Mouse (Mus musculus) C2C12 (cell line): ENCODE measurements around the gene Cmtm2a. TPM values are rescaled to one million over a fixed set of nuclear protein-coding genes. Genes with fewer than 3 reads are reported as not detected.
A peak's percentile ranks its signal among the peaks of the same experiment; 100 is the strongest.
"Not testable (repeated sequence)": the region's sequence is repeated elsewhere in the genome, so short reads cannot be mapped to it uniquely, and the experiment has no call there.

Experiments used
- H3K27me3 ChIP-seq: one replicate; pipeline ENCODE4 v1.6.1; 2011; ENCODE audit not compliant: control insufficient read depth, insufficient read depth, insufficient read length
- H3K36me3 ChIP-seq: one replicate; pipeline ENCODE4 v1.6.1; 2011; ENCODE audit not compliant: control insufficient read depth, insufficient read depth
- H3K4me3 ChIP-seq: one replicate; pipeline ENCODE4 v1.5.1; 2011; ENCODE audit warnings: mild to moderate bottlenecking, control low read depth; ENCODE audit not compliant: poor library complexity, insufficient read depth, severe bottlenecking
- H3K79me2 ChIP-seq: one replicate; pipeline ENCODE4 v1.6.1; 2011; ENCODE audit not compliant: control insufficient read depth, insufficient read depth
- H3K79me3 ChIP-seq: one replicate; pipeline ENCODE4 v1.6.1; 2011; ENCODE audit warnings: low read depth, control low read depth
- H3ac ChIP-seq: one replicate; pipeline ENCODE3; 2011; ENCODE audit warnings: low read depth; ENCODE audit not compliant: control insufficient read depth, insufficient read length
- CEBPB ChIP-seq: IDR thresholded peaks from one replicate; pipeline ENCODE4 v1.6.1; 2011; ENCODE audit warnings: low read depth, mild to moderate bottlenecking, control low read depth, moderate library complexity
- CTCF ChIP-seq: IDR thresholded peaks from one replicate; pipeline ENCODE4 v1.5.1; 2011; ENCODE audit not compliant: control insufficient read depth, insufficient read depth, insufficient read length
- FOSL1 ChIP-seq: IDR thresholded peaks from one replicate; pipeline ENCODE4 v1.8.0; 2011; ENCODE audit warnings: mild to moderate bottlenecking, low read length; ENCODE audit not compliant: poor library complexity, insufficient read depth, severe bottlenecking
- MAX ChIP-seq: IDR thresholded peaks from one replicate; pipeline ENCODE4 v1.6.1; 2011; ENCODE audit warnings: mild to moderate bottlenecking, control low read depth
- MYOD1 ChIP-seq: IDR thresholded peaks from one replicate; pipeline ENCODE4 v1.6.1; 2011; ENCODE audit warnings: low read depth; ENCODE audit not compliant: control insufficient read depth, insufficient read length
- MYOG ChIP-seq: IDR thresholded peaks from one replicate; pipeline ENCODE4 v1.6.1; 2011; ENCODE audit not compliant: control insufficient read depth, insufficient read length; ENCODE audit errors: extremely low read depth
- USF1 ChIP-seq: IDR thresholded peaks from one replicate; pipeline ENCODE4 v1.6.1; 2011; ENCODE audit warnings: low read depth, mild to moderate bottlenecking, control low read depth, moderate library complexity
- long read RNA-seq, 2 experiments: library from polyadenylated mRNA; unstranded; transcript quantifications; one replicate each; pipeline ENCODE4 v2.0.0; 2019 to 2020
- polyA plus RNA-seq: library from polyadenylated mRNA; unstranded; fragments of >200 nt; fragmentation: generic; extraction: Trizol; gene quantifications from one replicate; pipeline ENCODE4 v1.2.1, GENCODE M21; 2012; ENCODE audit warnings: missing spikeins

Gene Cmtm2a
- polyA plus RNA-seq, result not detected
- long read RNA-seq, experiment 1, result 0 reads
- long read RNA-seq, experiment 2, result 0 reads

GRCm38 (mm10) chr8:104293081-104293480 is at the start of gene Cmtm2a:
TSS of gene Cmtm2a (minus strand) at chr8:104293181.
- not testable (repeated sequence) for H3ac ChIP-seq, H3K4me3 ChIP-seq, H3K79me2 ChIP-seq, H3K27me3 ChIP-seq, H3K79me3 ChIP-seq, H3K36me3 ChIP-seq

- TF ChIP-seq MYOG, result no peak
- no peak for TF ChIP-seq USF1
- no peak for TF ChIP-seq FOSL1
- no peak for TF ChIP-seq CEBPB
- TF ChIP-seq MYOD1, result no peak
- no peak for TF ChIP-seq MAX
- TF ChIP-seq CTCF, result no peak
- no peak overlapping the region for H3ac ChIP-seq
- peaks cover 44% of the 10 kb centered on the region for H3K36me3 ChIP-seq
- H3K79me2 ChIP-seq, result peaks cover 19% of the 10 kb centered on the region
- no peaks in the 10 kb centered on the region for H3K27me3 ChIP-seq
- H3K79me3 ChIP-seq, result peaks cover 8% of the 10 kb centered on the region
- H3K4me3 ChIP-seq, result no peak overlapping the region
Measured at GRCm38 (mm10) chr8:104342426-104342825, 49.4 kb upstream of the Cmtm2a start.

GRCm38 (mm10) chr8:104341678-104342077 is 48.7 kb upstream of the Cmtm2a start:
- Histone ChIP-seq H3K79me2 (peaks cover 19% of the 10 kb centered on the region), H3K4me3 (peak overlapping the region; percentile 78), H3ac (peak overlapping the region; percentile 77), H3K79me3 (peaks cover 8% of the 10 kb centered on the region), H3K36me3 (peaks cover 37% of the 10 kb centered on the region), H3K27me3 (no peaks in the 10 kb centered on the region)
- no peak for TF ChIP-seq MAX
- no peak for TF ChIP-seq MYOG
- TF ChIP-seq CTCF, result no peak
- TF ChIP-seq USF1, result no peak
- no peak for TF ChIP-seq CEBPB
- TF ChIP-seq MYOD1, result no peak
- no peak for TF ChIP-seq FOSL1

- Histone ChIP-seq H3ac (peak overlapping the region; percentile 77), H3K27me3 (no peaks in the 10 kb centered on the region), H3K79me2 (peaks cover 19% of the 10 kb centered on the region), H3K4me3 (peak overlapping the region; percentile 78), H3K79me3 (peaks cover 8% of the 10 kb centered on the region), H3K36me3 (peaks cover 32% of the 10 kb centered on the region)
- TF ChIP-seq CEBPB, result no peak
- no peak for TF ChIP-seq MYOD1
- TF ChIP-seq FOSL1, result no peak
- peak; percentile 17 for TF ChIP-seq MAX
- no peak for TF ChIP-seq MYOG
- TF ChIP-seq USF1, result peak; percentile 89
- no peak for TF ChIP-seq CTCF
Measured at GRCm38 (mm10) chr8:104341106-104341561, 48.2 kb upstream of the Cmtm2a start.

- peak; percentile 51 for TF ChIP-seq CTCF
- TF ChIP-seq USF1, result no peak
- TF ChIP-seq FOSL1, result no peak
- no peak for TF ChIP-seq CEBPB
- no peak for TF ChIP-seq MAX
- TF ChIP-seq MYOG, result no peak
- TF ChIP-seq MYOD1, result no peak
- H3K79me3 ChIP-seq, result peaks cover 8% of the 10 kb centered on the region
- H3K79me2 ChIP-seq, result peaks cover 19% of the 10 kb centered on the region
- no peaks in the 10 kb centered on the region for H3K27me3 ChIP-seq
- H3K4me3 ChIP-seq, result peak overlapping the region; percentile 78
- H3K36me3 ChIP-seq, result peaks cover 26% of the 10 kb centered on the region
- peak overlapping the region; percentile 77 for H3ac ChIP-seq
Measured at GRCm38 (mm10) chr8:104340233-104341105, 47.5 kb upstream of the Cmtm2a start.

- H3K36me3 ChIP-seq, result peaks cover 20% of the 10 kb centered on the region
- peak overlapping the region; percentile 77 for H3ac ChIP-seq
- no peak for TF ChIP-seq CTCF
- no peak for TF ChIP-seq MAX
- TF ChIP-seq FOSL1, result no peak
- TF ChIP-seq MYOG, result no peak
- no peak for TF ChIP-seq CEBPB
- TF ChIP-seq MYOD1, result no peak
- TF ChIP-seq USF1, result no peak
- H3K79me2 ChIP-seq, result peaks cover 19% of the 10 kb centered on the region
- H3K4me3 ChIP-seq, result peak overlapping the region; percentile 78
- H3K79me3 ChIP-seq, result peaks cover 8% of the 10 kb centered on the region
- H3K27me3 ChIP-seq, result no peaks in the 10 kb centered on the region
Measured at GRCm38 (mm10) chr8:104339983-104340232, 46.9 kb upstream of the Cmtm2a start.
